Mouse (Mus musculus) heart, embryonic 14.5 days (tissue): ENCODE measurements around the gene Chrnb2. TPM values are rescaled to one million over a fixed set of nuclear protein-coding genes. Genes with fewer than 3 reads are reported as not detected.

Experiments
- ATAC-seq: fragments of 200-750 bp; cut with Nextera tagmentation; 2 replicates; pipeline ENCODE4 v1.8.0; 2017; ENCODE audit warnings: low read depth, moderate TSS enrichment; ENCODE audit not compliant: insufficient number of reproducible peaks, insufficient read depth, low FRiP score
- H3K27ac ChIP-seq, 2 experiments: fragments of 200-500 bp in 1 of 2; fragments of 300-500 bp in 1 of 2; sonication (generic) in 1 of 2; replicated peaks in 1 of 2; 2 replicates each; pipeline ENCODE4 v1.5.1; 2012 to 2014; ENCODE audit warnings: low read depth in 2 of 2, low read length in 2 of 2, control low read depth in 1 of 2, mild to moderate bottlenecking in 1 of 2, mixed read lengths in 1 of 2; ENCODE audit not compliant: control insufficient read depth in 1 of 2, insufficient read depth in 1 of 2
- H3K27me3 ChIP-seq: fragments of 300-500 bp; sonication (generic); 2 replicates; pipeline ENCODE4 v1.6.1; 2014; ENCODE audit warnings: mild to moderate bottlenecking, low read length, control low read depth; ENCODE audit not compliant: control insufficient read depth, insufficient read depth
- H3K36me3 ChIP-seq: fragments of 300-500 bp; sonication (generic); 2 replicates; pipeline ENCODE4 v1.6.1; 2014; ENCODE audit warnings: mild to moderate bottlenecking, control low read depth, low read length, mixed read lengths; ENCODE audit not compliant: control insufficient read depth, insufficient read depth
- H3K4me1 ChIP-seq, 2 experiments: fragments of 200-500 bp in 1 of 2; fragments of 300-500 bp in 1 of 2; sonication (generic) in 1 of 2; 2 replicates each; pipeline ENCODE4 v1.6.1; 2012 to 2014; ENCODE audit warnings: low read length in 2 of 2, control low read depth in 1 of 2, mixed read lengths in 1 of 2; ENCODE audit not compliant: control insufficient read depth in 2 of 2, insufficient read depth in 2 of 2
- H3K4me2 ChIP-seq: fragments of 300-500 bp; sonication (generic); 2 replicates; pipeline ENCODE4 v1.6.1; 2014; ENCODE audit warnings: mild to moderate bottlenecking, low read length
- H3K4me3 ChIP-seq, 2 experiments: fragments of 200-500 bp in 1 of 2; fragments of 300-500 bp in 1 of 2; sonication (generic) in 1 of 2; 2 replicates each; pipeline ENCODE4 v1.5.1; 2012 to 2014; ENCODE audit warnings: low read length in 2 of 2, mild to moderate bottlenecking in 2 of 2, control low read depth in 1 of 2, low read depth in 1 of 2, moderate library complexity in 1 of 2; ENCODE audit not compliant: control insufficient read depth in 1 of 2, insufficient read depth in 1 of 2
- H3K9ac ChIP-seq: fragments of 300-500 bp; sonication (generic); 2 replicates; pipeline ENCODE4 v1.6.1; 2014; ENCODE audit warnings: mild to moderate bottlenecking, low read length
- H3K9me3 ChIP-seq: fragments of 300-500 bp; sonication (generic); 2 replicates; pipeline ENCODE4 v1.6.1; 2016; ENCODE audit warnings: low read length, control low read depth; ENCODE audit not compliant: control insufficient read depth
- WGBS: fragments of 180-500 bp; shearing (Covaris S2); extraction: QIAGEN DNeasy Blood & Tissue Kit; methylation state at CpG from one replicate; pipeline ENCODE4 v1.1.7; 2014; 5-methylcytosine and 5-hydroxymethylcytosine counted together
- polyA plus RNA-seq: library from polyadenylated mRNA; unstranded; fragments of >200 nt; fragmentation: Nextera tagmentation; extraction: Ambion mirVana; gene quantifications from 2 replicates; pipeline ENCODE4 v1.2.1, GENCODE M21; 2014

Chrnb2 gene
- polyA plus RNA-seq, 1 experiment from 2014 or later, result 0.38 TPM

GRCm38 (mm10) chr3:89796358-89796757 is 31.9 kb upstream of the Chrnb2 start:
- Histone ChIP-seq H3K4me2 (no peak overlapping the region), H3K27ac (no peak overlapping the region), H3K9me3 (no peaks in the 10 kb centered on the region), H3K4me1 (peaks cover 0 to 4% of the 10 kb centered on the region in 2 experiments; a peak in 1 of 4 replicates), H3K27me3 (no peaks in the 10 kb centered on the region), H3K9ac (no peak overlapping the region), H3K36me3 (no peaks in the 10 kb centered on the region), H3K4me3 (no peak overlapping the region)
- ATAC-seq, result no peak
- WGBS, result 46% methylated on average over 4 of the region's 4 CpGs

GRCm38 (mm10) chr3:89795746-89796145 is 31.3 kb upstream of the Chrnb2 start:
- Histone ChIP-seq H3K9ac (no peak overlapping the region), H3K4me2 (no peak overlapping the region), H3K27ac (no peak overlapping the region), H3K4me3 (no peak overlapping the region), H3K4me1 (peaks cover 0 to 4% of the 10 kb centered on the region in 2 experiments; a peak in 1 of 4 replicates), H3K9me3 (no peaks in the 10 kb centered on the region), H3K27me3 (no peaks in the 10 kb centered on the region), H3K36me3 (no peaks in the 10 kb centered on the region)
- ATAC-seq, result no peak
- 49% methylated on average over 5 of the region's 5 CpGs for whole genome bisulfite sequencing

- no peak overlapping the region for H3K27ac ChIP-seq
- no peak overlapping the region for H3K4me3 ChIP-seq
- H3K4me1 ChIP-seq, result peaks cover 0 to 2% of the 10 kb centered on the region in 2 experiments; a peak in 1 of 4 replicates
- WGBS, result 70% methylated on average over 2 of the region's 2 CpGs
- no peaks in the 10 kb centered on the region for H3K27me3 ChIP-seq
- H3K36me3 ChIP-seq, result no peaks in the 10 kb centered on the region
- no peak overlapping the region for H3K9ac ChIP-seq
- H3K9me3 ChIP-seq, result no peaks in the 10 kb centered on the region
- ATAC-seq, result no peak
- no peak overlapping the region for H3K4me2 ChIP-seq
These were observed 30.2 kb upstream of the Chrnb2 start for GRCm38 (mm10) chr3:89794616-89795015.

GRCm38 (mm10) chr3:89788680-89789352 is 24.4 kb upstream of the Chrnb2 start:
- ATAC-seq, result no peak
- H3K27ac ChIP-seq, result no peak overlapping the region
- peaks cover 0 to 6% of the 10 kb centered on the region in 2 experiments; a peak in 1 of 4 replicates for H3K4me1 ChIP-seq
- H3K36me3 ChIP-seq, result no peaks in the 10 kb centered on the region; the same call in 1 of the 2 replicates
- 71% methylated on average over 16 of the region's 16 CpGs for WGBS
- no peak overlapping the region for H3K9ac ChIP-seq
- H3K9me3 ChIP-seq, result no peaks in the 10 kb centered on the region
- H3K27me3 ChIP-seq, result no peaks in the 10 kb centered on the region
- H3K4me3 ChIP-seq, result no peak overlapping the region
- no peak overlapping the region for H3K4me2 ChIP-seq

GRCm38 (mm10) chr3:89786275-89786674 is 21.8 kb upstream of the Chrnb2 start:
- Histone ChIP-seq H3K9me3 (no peaks in the 10 kb centered on the region), H3K27me3 (no peaks in the 10 kb centered on the region), H3K27ac (no peak overlapping the region), H3K4me2 (no peak overlapping the region), H3K9ac (no peak overlapping the region), H3K36me3 (peaks cover 25% of the 10 kb centered on the region), H3K4me1 (peaks cover 0 to 6% of the 10 kb centered on the region in 2 experiments; a peak in 1 of 4 replicates), H3K4me3 (no peak overlapping the region)
- ATAC-seq, result no peak
- 68% methylated on average over 6 of the region's 6 CpGs for WGBS

GRCm38 (mm10) chr3:89784991-89785753 is 20.7 kb upstream of the Chrnb2 start:
- H3K36me3 ChIP-seq, result peaks cover 36% of the 10 kb centered on the region
- H3K27ac ChIP-seq, result no peak overlapping the region
- 0 out of 2 replicates have a peak overlapping the region, but pooled peaks have one; percentile 55 for H3K9ac ChIP-seq
- 10% methylated on average over 11 of the region's 11 CpGs for WGBS
- H3K27me3 ChIP-seq, result no peaks in the 10 kb centered on the region
- no peak overlapping the region for H3K4me3 ChIP-seq
- H3K4me2 ChIP-seq, result peak overlapping the region; percentile 49
- H3K9me3 ChIP-seq, result no peaks in the 10 kb centered on the region
- ATAC-seq, result peak; percentile 66; the same call in 1 of the 2 replicates
- H3K4me1 ChIP-seq, result peaks cover 0 to 6% of the 10 kb centered on the region in 2 experiments; a peak in 1 of 4 replicates

GRCm38 (mm10) chr3:89781640-89782039 is 17.2 kb upstream of the Chrnb2 start:
- Histone ChIP-seq H3K4me2 (no peak overlapping the region), H3K27me3 (no peaks in the 10 kb centered on the region), H3K9ac (no peak overlapping the region), H3K4me3 (no peak overlapping the region), H3K27ac (no peak overlapping the region), H3K4me1 (peaks cover 0 to 6% of the 10 kb centered on the region in 2 experiments; a peak in 1 of 4 replicates), H3K9me3 (no peaks in the 10 kb centered on the region), H3K36me3 (peaks cover 72% of the 10 kb centered on the region)
- ATAC-seq, result no peak
- WGBS, result 65% methylated on average over 5 of the region's 5 CpGs
